Mouse (Mus musculus): ENCODE measurements at regions not wholly inside any gene's neighbourhood (a gene's known extent, or its start where the extent isn't known, plus 50 kb on each side); places are given as distances from the start of the nearest gene placed in this dataset.

DNA sequence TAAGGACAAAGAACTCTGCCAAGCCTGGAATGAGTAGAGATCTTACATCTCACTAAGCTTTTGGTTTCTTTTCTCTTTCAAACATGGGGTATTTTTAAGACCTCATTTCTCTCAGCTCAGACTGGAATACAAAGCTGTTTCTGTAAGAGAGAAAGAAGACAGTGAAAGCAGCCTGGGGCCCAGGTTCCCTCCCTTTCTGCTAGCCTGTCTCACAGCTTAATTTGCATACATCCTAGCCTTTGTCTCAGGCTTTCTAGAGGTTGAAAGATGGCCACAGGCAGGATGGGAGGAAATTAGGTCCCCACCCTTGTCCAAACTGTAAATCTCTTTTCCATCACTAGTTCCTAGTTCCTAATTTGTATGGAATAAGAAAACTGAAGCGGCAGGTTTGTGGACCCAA is 483.0 kb downstream of the Slc4a3 start:
- TF ChIP-seq CTCF (conservative IDR thresholded peaks at IDR 0.05; ENCODE audit: low read length) (no peak), POU5F1 (IDR thresholded peaks at IDR 0.05; ENCODE audit: borderline replicate concordance, low read length) (no peak)
